Mouse (Mus musculus) heart, embryonic 16.5 days (tissue): Measurements from ENCODE around the gene Ptch1. TPM values are rescaled to one million over a fixed set of nuclear protein-coding genes. Genes with fewer than 3 reads are reported as not detected.

Experiments used
- ATAC-seq: fragments of 200-750 bp; cut with Nextera tagmentation; replicated peaks from 2 replicates; pipeline ENCODE4 v1.8.0; 2017; ENCODE audit warnings: moderate number of reproducible peaks; ENCODE audit not compliant: insufficient read depth, low FRiP score; ENCODE audit errors: extremely low read depth
- H3K27ac ChIP-seq: fragments of 300-500 bp; sonication (generic); 2 replicates; pipeline ENCODE4 v1.5.1; 2014; ENCODE audit warnings: mild to moderate bottlenecking, low read length, control low read depth, moderate library complexity
- H3K27me3 ChIP-seq: fragments of 300-500 bp; sonication (generic); 2 replicates; pipeline ENCODE4 v1.6.1; 2014; ENCODE audit warnings: low read length, mixed read lengths; ENCODE audit not compliant: control insufficient read depth, insufficient read depth
- H3K36me3 ChIP-seq: fragments of 300-500 bp; sonication (generic); 2 replicates; pipeline ENCODE4 v1.6.1; 2014; ENCODE audit not compliant: control insufficient read depth, insufficient read depth
- H3K4me1 ChIP-seq: fragments of 300-500 bp; sonication (generic); 2 replicates; pipeline ENCODE4 v1.6.1; 2014; ENCODE audit warnings: low read length, mixed read lengths; ENCODE audit not compliant: control insufficient read depth, insufficient read depth
- H3K4me2 ChIP-seq: fragments of 300-500 bp; sonication (generic); 2 replicates; pipeline ENCODE4 v1.6.1; 2014; ENCODE audit warnings: low read depth, mild to moderate bottlenecking, control low read depth, low read length
- H3K4me3 ChIP-seq: fragments of 300-500 bp; sonication (generic); 2 replicates; pipeline ENCODE4 v1.5.1; 2014; ENCODE audit warnings: mild to moderate bottlenecking, control low read depth, low read length
- H3K9ac ChIP-seq: fragments of 300-500 bp; sonication (generic); 2 replicates; pipeline ENCODE4 v1.6.1; 2014; ENCODE audit warnings: low read length, control low read depth
- H3K9me3 ChIP-seq: fragments of 300-500 bp; sonication (generic); replicated peaks from 2 replicates; pipeline ENCODE4 v1.6.1; 2016; ENCODE audit warnings: low read length; ENCODE audit not compliant: control insufficient read depth
- WGBS: fragments of 180-500 bp; shearing (Covaris S2); extraction: QIAGEN DNeasy Blood & Tissue Kit; methylation state at CpG from one replicate; pipeline ENCODE4 v1.1.7; 2014; 5-methylcytosine and 5-hydroxymethylcytosine counted together
- polyA plus RNA-seq: library from polyadenylated mRNA; unstranded; fragments of >200 nt; fragmentation: Nextera tagmentation; extraction: Ambion mirVana; gene quantifications from 2 replicates; pipeline ENCODE4 v1.2.1, GENCODE M21; 2015

The Ptch1 gene
- polyA plus RNA-seq, 1 experiment from 2014 or later: 5.6 TPM

GRCm38 (mm10) chr13:63555885-63556284 is 17.5 kb downstream of the Ptch1 start:
- 44% methylated on average over 5 of the region's 5 CpGs for WGBS
- H3K27me3 ChIP-seq: no peaks in the 10 kb centered on the region
- H3K36me3 ChIP-seq: no peaks in the 10 kb centered on the region
- no peaks in the 10 kb centered on the region for H3K9me3 ChIP-seq
- H3K4me3 ChIP-seq: no peak overlapping the region
- H3K4me1 ChIP-seq: peaks cover 63% of the 10 kb centered on the region
- H3K4me2 ChIP-seq: no peak overlapping the region
- no peak for ATAC-seq
- no peak overlapping the region for H3K27ac ChIP-seq
- no peak overlapping the region for H3K9ac ChIP-seq

GRCm38 (mm10) chr13:63554569-63554968 is 18.8 kb downstream of the Ptch1 start:
- Histone ChIP-seq H3K9me3 (no peaks in the 10 kb centered on the region), H3K36me3 (no peaks in the 10 kb centered on the region), H3K4me1 (peaks cover 62% of the 10 kb centered on the region), H3K4me3 (no peak overlapping the region), H3K4me2 (no peak overlapping the region), H3K27me3 (no peaks in the 10 kb centered on the region), H3K9ac (no peak overlapping the region), H3K27ac (no peak overlapping the region)
- no peak for ATAC-seq
- 76% methylated on average over 11 of the region's 11 CpGs for WGBS

- Histone ChIP-seq H3K9me3 (no peaks in the 10 kb centered on the region), H3K4me3 (no peak overlapping the region), H3K4me2 (no peak overlapping the region), H3K36me3 (no peaks in the 10 kb centered on the region), H3K27me3 (no peaks in the 10 kb centered on the region), H3K4me1 (peaks cover 62% of the 10 kb centered on the region), H3K27ac (no peak overlapping the region), H3K9ac (no peak overlapping the region)
- ATAC-seq: no peak
- 42% methylated on average over 5 of the region's 5 CpGs for WGBS
Observed at GRCm38 (mm10) chr13:63553436-63553835, 20.0 kb downstream of the Ptch1 start.

- no peaks in the 10 kb centered on the region for H3K9me3 ChIP-seq
- H3K36me3 ChIP-seq: no peaks in the 10 kb centered on the region
- peak; percentile 25; the same call in 1 of the 2 replicates for ATAC-seq
- 66% methylated on average over 10 of the region's 10 CpGs for WGBS
- peaks cover 54% of the 10 kb centered on the region for H3K4me1 ChIP-seq
- H3K27me3 ChIP-seq: no peaks in the 10 kb centered on the region
- H3K27ac ChIP-seq: no peak overlapping the region
- H3K4me3 ChIP-seq: no peak overlapping the region
- H3K4me2 ChIP-seq: no peak overlapping the region
- H3K9ac ChIP-seq: no peak overlapping the region
Observed at GRCm38 (mm10) chr13:63552291-63552932, 21.0 kb downstream of the Ptch1 start.

- H3K27ac ChIP-seq: no peak overlapping the region
- H3K36me3 ChIP-seq: no peaks in the 10 kb centered on the region
- no peak for ATAC-seq
- no peak overlapping the region for H3K4me2 ChIP-seq
- H3K27me3 ChIP-seq: no peaks in the 10 kb centered on the region
- WGBS: 71% methylated on average over 10 of the region's 10 CpGs
- H3K9ac ChIP-seq: no peak overlapping the region
- H3K4me3 ChIP-seq: no peak overlapping the region
- H3K4me1 ChIP-seq: peaks cover 47% of the 10 kb centered on the region
- H3K9me3 ChIP-seq: no peaks in the 10 kb centered on the region
Observed at GRCm38 (mm10) chr13:63551552-63552290, 21.7 kb downstream of the Ptch1 start.

- Histone ChIP-seq H3K9me3 (no peaks in the 10 kb centered on the region), H3K9ac (no peak overlapping the region), H3K27ac (no peak overlapping the region), H3K4me2 (no peak overlapping the region), H3K36me3 (no peaks in the 10 kb centered on the region), H3K27me3 (no peaks in the 10 kb centered on the region), H3K4me3 (no peak overlapping the region), H3K4me1 (peaks cover 44% of the 10 kb centered on the region)
- ATAC-seq: no peak
- 65% methylated on average over 5 of the region's 5 CpGs for WGBS
Observed at GRCm38 (mm10) chr13:63550367-63550766, 23.0 kb downstream of the Ptch1 start.

- Histone ChIP-seq H3K27ac (peak overlapping the region; percentile 41; the same call in 1 of the 2 replicates), H3K36me3 (no peaks in the 10 kb centered on the region), H3K4me2 (no peak overlapping the region), H3K9me3 (no peaks in the 10 kb centered on the region), H3K4me1 (peaks cover 41% of the 10 kb centered on the region), H3K27me3 (no peaks in the 10 kb centered on the region), H3K9ac (no peak overlapping the region), H3K4me3 (no peak overlapping the region)
- 24% methylated on average over 5 of the region's 5 CpGs for WGBS
- no peak for ATAC-seq
Observed at GRCm38 (mm10) chr13:63549210-63549609, 24.2 kb downstream of the Ptch1 start.

GRCm38 (mm10) chr13:63548571-63548970 is 24.8 kb downstream of the Ptch1 start:
- Histone ChIP-seq H3K4me1 (peaks cover 36% of the 10 kb centered on the region), H3K4me3 (no peak overlapping the region), H3K27ac (peak overlapping the region; percentile 37; the same call in 1 of the 2 replicates), H3K27me3 (no peaks in the 10 kb centered on the region), H3K9ac (no peak overlapping the region), H3K9me3 (no peaks in the 10 kb centered on the region), H3K4me2 (no peak overlapping the region), H3K36me3 (peaks cover 1% of the 10 kb centered on the region; the same call in 1 of the 2 replicates)
- 38% methylated on average over 4 of the region's 4 CpGs for WGBS
- no peak for ATAC-seq

- no peak overlapping the region for H3K9ac ChIP-seq
- no peaks in the 10 kb centered on the region for H3K27me3 ChIP-seq
- no peak overlapping the region for H3K27ac ChIP-seq
- peaks cover 17% of the 10 kb centered on the region for H3K4me1 ChIP-seq
- H3K36me3 ChIP-seq: peaks cover 30% of the 10 kb centered on the region
- H3K9me3 ChIP-seq: no peaks in the 10 kb centered on the region
- 72% methylated on average over 7 of the region's 7 CpGs for WGBS
- no peak overlapping the region for H3K4me3 ChIP-seq
- no peak overlapping the region for H3K4me2 ChIP-seq
- ATAC-seq: no peak
Observed at GRCm38 (mm10) chr13:63545291-63545690, 28.1 kb downstream of the Ptch1 start.
